Mouse (Mus musculus) megakaryocyte, embryonic 14.5 days (primary cell): ENCODE data around the gene Chst15.

ENCODE experiments used
- FLI1 ChIP-seq: IDR thresholded peaks from 2 replicates; pipeline ENCODE4 v1.6.1; 2012; ENCODE audit warnings: low read length, inconsistent platforms, mixed read lengths
- GATA1 ChIP-seq: IDR thresholded peaks from 3 replicates; pipeline ENCODE4 v1.6.1; 2012; ENCODE audit warnings: mixed read lengths, low read length, inconsistent platforms, borderline replicate concordance

DNA sequence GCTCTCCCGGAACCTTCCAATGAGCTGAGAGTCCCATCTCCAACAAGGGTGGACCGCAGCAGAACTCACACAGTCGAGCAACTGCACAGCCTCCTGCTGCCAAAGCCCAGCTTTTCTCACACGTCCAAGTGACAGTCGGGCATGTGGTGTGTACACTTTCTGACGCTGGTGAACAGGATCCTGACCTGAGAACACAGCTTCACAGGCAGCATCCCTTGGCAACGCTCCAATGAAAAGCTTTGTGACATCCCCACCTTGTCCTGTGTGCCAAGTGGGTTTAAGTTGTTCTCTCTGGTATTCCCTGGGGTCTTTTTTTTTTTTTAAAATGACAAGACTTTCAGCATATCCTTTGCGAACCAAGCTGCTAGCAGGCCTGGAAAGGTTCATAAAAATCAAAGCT is 80.2 kb downstream of the Chst15 start:
- TF ChIP-seq FLI1 (no peak), GATA1 (no peak)
